Mouse (Mus musculus) spleen, adult 2 months (tissue): ENCODE data around the gene Rad51b.

Source experiments
- CTCF ChIP-seq: fragments of 200-500 bp; IDR thresholded peaks from 2 replicates; pipeline ENCODE4 v1.5.1; 2011; ENCODE audit warnings: mild to moderate bottlenecking, inconsistent platforms; ENCODE audit not compliant: insufficient read depth, insufficient read length, insufficient replicate concordance; ENCODE audit errors: extremely low read depth
- POLR2A ChIP-seq: fragments of 200-500 bp; IDR thresholded peaks from 2 replicates; pipeline ENCODE4 v1.6.1; 2011; ENCODE audit warnings: low read depth, low read length, inconsistent platforms

GRCm38 (mm10) chr12:79851898-79852297, 554.8 kb downstream of the Rad51b start:
- TF ChIP-seq CTCF (no peak), POLR2A (no peak)
